Mouse (Mus musculus) layer of hippocampus, postnatal 10 days (tissue): Measurements from ENCODE around the gene Gm20388. TPM values are rescaled to one million over a fixed set of nuclear protein-coding genes. Genes with fewer than 3 reads are reported as not detected.
A peak's percentile ranks its signal among the peaks of the same experiment; 100 is the strongest.

Source experiments
- DNase-seq, 2 experiments: peaks; one replicate each; pipeline ENCODE4 v3.0.0; 2021; ENCODE audit warnings: low spot score in 2 of 2
- total RNA-seq, 2 experiments: library from RNA; stranded (reverse); gene quantifications; 2 replicates each; pipeline ENCODE4 v1.2.3; 2021

Gm20388 gene
- total RNA-seq, 2 experiments from 2014 or later: not detected

- no peak for DNase-seq
Observed at GRCm38 (mm10) chr8:122898473-122898872, 2987.8 kb downstream of the Gm20388 start.

DNA sequence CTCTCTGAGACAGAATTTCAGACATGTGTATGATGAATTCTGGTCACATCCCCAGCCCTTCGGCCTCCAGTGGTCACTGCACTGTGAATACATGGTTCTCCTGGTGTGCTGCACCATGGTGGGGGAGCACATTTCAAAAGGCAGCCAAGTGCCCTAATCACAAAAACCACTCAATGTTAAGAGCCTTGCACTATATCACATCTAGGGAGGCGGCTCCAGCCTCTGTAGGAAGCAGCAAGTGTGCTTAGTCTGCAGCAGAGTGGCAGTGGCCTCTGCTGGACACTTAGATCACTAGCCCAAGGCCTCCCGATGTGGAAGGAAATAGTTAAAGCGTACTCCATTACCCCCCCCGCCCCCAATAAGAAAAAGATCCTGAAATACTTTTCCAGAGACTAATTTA, 2988.4 kb downstream of the Gm20388 start:
- no peak for DNase-seq

- DNase-seq: no peak
Observed at GRCm38 (mm10) chr8:122901476-122901875, 2990.8 kb downstream of the Gm20388 start.

- DNase-seq: no peak
Observed at GRCm38 (mm10) chr8:122901892-122902515, 2991.4 kb downstream of the Gm20388 start.

DNA sequence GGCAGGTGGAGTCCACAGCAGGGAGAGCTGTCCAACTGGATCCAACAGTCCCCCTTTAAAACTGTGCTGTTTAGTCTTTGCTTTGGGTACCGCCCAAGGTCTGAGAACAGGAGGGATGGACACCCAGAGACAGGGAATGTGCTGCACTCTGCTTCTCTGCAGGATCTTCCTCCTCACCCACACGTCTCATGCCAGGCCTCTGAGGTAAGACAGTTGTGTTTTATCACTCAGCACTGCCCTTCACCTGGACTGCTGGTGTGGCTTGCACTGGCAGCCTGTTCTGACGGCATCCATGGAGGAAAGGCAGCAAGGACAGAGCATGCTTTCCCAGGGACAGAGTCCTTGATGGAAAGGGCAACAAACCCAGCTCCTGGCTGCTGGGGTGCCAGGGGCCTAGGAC, 2991.9 kb downstream of the Gm20388 start:
- DNase-seq: no peak

DNA sequence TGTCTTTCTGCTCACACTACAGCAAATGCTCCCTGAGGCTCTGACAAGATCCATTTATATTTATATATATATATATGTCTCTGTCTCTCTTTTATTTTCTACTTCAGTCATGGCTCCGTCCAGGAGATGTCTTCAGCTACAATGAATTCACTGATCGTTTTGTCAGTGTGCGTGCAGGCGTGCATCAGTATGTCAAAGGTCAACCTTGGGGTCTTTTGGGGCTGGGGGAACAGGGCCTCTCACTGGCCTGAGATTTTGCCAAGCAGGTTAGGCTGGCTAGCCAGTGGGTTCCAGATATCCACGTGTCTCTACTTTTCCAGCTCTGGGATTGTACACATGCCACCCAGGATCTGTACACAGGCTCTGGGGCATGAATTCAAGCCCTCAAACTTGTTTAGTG, 2992.4 kb downstream of the Gm20388 start:
- DNase-seq: no peak

- DNase-seq: no peak
Observed at GRCm38 (mm10) chr8:122904496-122904895, 2993.9 kb downstream of the Gm20388 start.

GRCm38 (mm10) chr8:122905346-122905745, 2994.7 kb downstream of the Gm20388 start:
- DNase-seq: no peak

GRCm38 (mm10) chr8:122906463-122907021, 2995.9 kb downstream of the Gm20388 start:
- peak; percentile 89 to 91 for DNase-seq

GRCm38 (mm10) chr8:122912150-122912549, 3001.5 kb downstream of the Gm20388 start:
- DNase-seq: no peak

DNA sequence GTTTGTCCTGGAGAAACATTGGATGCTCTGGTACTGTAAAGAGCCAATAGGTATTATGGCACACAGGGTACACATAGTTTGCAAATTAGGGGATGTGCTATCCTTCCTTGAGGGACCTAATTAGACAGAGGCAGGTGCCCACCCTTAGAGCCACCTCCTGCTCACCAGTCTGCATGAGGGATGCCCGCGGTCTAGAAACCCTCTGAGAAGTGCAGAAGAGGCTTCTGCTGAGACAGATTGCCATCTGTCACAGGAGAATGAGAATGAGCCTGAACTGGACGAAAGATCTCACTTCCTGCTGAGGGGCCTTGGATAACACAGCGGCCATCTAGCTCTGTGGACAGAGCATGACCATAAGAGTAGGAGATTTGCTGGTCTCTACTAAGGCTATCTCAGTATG, 3002.2 kb downstream of the Gm20388 start:
- DNase-seq: no peak

- no peak for DNase-seq
Observed at GRCm38 (mm10) chr8:122916766-122917165, 3006.1 kb downstream of the Gm20388 start.

GRCm38 (mm10) chr8:122917531-122918392, 3007.1 kb downstream of the Gm20388 start:
- no peak for DNase-seq

DNA sequence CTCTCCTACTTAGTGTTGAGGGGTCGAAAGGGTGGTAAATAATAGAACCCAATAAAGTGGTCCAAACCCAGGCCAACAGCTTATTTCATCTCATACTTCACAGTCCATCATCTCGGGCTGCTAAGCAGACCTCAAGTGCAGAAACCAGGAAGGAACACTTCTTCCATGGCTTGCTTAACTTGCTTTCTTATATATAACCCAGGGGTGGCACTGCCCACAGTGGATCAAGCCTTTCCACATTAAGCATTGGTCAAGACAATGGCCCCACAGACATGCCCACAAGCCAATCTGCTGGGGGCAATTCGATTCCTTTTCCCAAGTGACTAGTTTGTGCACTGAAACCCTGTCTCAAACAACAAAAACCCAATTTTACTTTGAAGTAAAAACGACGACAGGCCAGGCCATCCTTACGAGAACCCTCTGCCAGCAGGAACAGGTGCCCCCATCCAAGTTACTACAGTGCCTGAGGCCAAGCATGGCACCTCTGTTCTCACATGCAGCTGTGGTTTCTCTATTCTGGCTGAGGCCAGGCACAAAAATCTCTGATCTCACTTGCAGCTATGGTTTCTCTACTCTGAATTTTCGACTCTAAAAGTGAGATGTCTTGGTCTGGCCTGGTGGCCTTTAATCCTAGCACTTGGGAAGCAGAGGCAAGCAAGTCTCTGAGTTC, 3007.9 kb downstream of the Gm20388 start:
- no peak for DNase-seq

- no peak for DNase-seq
Observed at GRCm38 (mm10) chr8:122920890-122921289, 3010.2 kb downstream of the Gm20388 start.

GRCm38 (mm10) chr8:122922945-122923344, 3012.3 kb downstream of the Gm20388 start:
- no peak for DNase-seq

DNA sequence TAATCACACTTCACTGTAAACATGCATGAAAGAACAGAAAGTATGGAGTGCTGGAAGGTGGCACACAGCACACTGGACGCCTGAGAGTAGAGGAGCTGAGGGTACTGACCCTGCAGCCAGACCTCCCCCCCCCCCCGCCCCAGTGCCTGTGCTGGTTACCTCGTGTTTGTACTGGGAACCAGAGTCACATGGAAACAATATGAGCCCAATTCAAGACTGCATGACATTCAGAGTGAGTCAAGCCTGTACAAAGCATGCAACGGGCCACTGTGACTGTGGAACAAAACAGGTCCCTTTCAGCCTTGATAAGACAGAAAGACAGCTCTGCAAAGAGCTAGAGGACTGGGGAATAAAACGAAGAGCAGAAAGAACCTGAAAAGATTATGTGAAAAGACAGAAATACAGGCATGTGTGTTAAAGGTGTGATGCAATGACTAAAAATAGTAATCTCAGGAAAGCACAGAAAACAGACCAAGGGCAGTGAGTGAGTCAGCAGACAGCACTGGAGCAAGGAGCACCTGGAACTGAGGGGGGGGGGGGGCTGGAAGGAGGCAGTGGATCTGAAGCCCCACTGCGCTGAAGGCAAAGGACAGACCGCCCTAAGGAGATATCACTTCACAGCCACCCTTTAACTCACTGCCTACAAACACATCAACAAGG, 3012.9 kb downstream of the Gm20388 start:
- DNase-seq: no peak

DNA sequence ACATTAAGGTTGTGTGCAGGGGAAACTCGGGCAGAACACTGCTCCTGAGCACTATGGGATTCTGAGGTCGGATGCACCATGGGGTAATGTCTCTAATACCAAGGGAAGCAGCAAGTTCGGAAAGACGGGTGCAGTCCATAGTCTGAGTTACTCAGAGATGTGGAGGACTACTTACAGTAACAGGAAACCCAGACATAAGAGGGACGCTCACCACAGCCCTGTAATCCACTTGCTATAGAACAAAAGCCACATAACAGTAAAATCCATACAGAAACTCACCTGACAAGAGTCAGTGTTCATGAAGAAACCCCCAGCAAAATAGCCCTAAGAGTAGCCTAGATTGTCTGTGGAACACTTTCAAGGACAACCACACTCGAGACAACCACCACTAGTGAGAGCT, 3013.4 kb downstream of the Gm20388 start:
- DNase-seq: no peak

- DNase-seq: no peak
Observed at GRCm38 (mm10) chr8:122925939-122926722, 3015.5 kb downstream of the Gm20388 start.

GRCm38 (mm10) chr8:122926782-122927181, 3016.1 kb downstream of the Gm20388 start:
- no peak for DNase-seq
